Mouse (Mus musculus): Measurements from ENCODE around the gene F8a.
A peak's percentile ranks its signal among the peaks of the same experiment; 100 is the strongest.
"Not testable (repeated sequence)": the region's sequence is repeated elsewhere in the genome, so short reads cannot be mapped to it uniquely, and the experiment has no call there.

F8a gene

GRCm38 (mm10) chrX:73227914-73228605, at the start of gene F8a:
Gene F8a, plus strand, starts transcription at chrX:73228291.
- TF ChIP-seq GATA4 (IDR thresholded peaks at IDR 0.05; ENCODE audit: insufficient replicate concordance, low read length), result peak; percentile 8; the same call in 1 of the 2 replicates

GRCm38 (mm10) chrX:73191934-73192333, 36.2 kb upstream of the F8a start, which contains the start of gene Xlr3b:
Gene Xlr3b, plus strand, starts transcription at chrX:73192207.
- not testable (repeated sequence) for TF ChIP-seq GATA4 (IDR thresholded peaks at IDR 0.05; ENCODE audit: insufficient replicate concordance, low read length)

GRCm38 (mm10) chrX:73213819-73214564, 14.1 kb upstream of the F8a start, which contains the start of gene Xlr4b:
Gene Xlr4b, plus strand, starts transcription at chrX:73214333.
- TF ChIP-seq GATA4 (IDR thresholded peaks at IDR 0.05; ENCODE audit: insufficient replicate concordance, low read length), result not testable (repeated sequence)

GRCm38 (mm10) chrX:73225365-73225764, 2.7 kb upstream of the F8a start:
- no peak for TF ChIP-seq GATA4 (IDR thresholded peaks at IDR 0.05; ENCODE audit: insufficient replicate concordance, low read length)

- no peak for TF ChIP-seq GATA4 (IDR thresholded peaks at IDR 0.05; ENCODE audit: insufficient replicate concordance, low read length)
Measured at GRCm38 (mm10) chrX:73228606-73229214, 619 bp downstream of the F8a start.

- no peak for TF ChIP-seq GATA4 (IDR thresholded peaks at IDR 0.05; ENCODE audit: insufficient replicate concordance, low read length)
Measured at GRCm38 (mm10) chrX:73229288-73229687, 1.2 kb downstream of the F8a start.

GRCm38 (mm10) chrX:73242821-73243325, 14.8 kb downstream of the F8a start, which contains the start of gene Xlr4c:
Gene Xlr4c, minus strand, starts transcription at chrX:73243130.
- TF ChIP-seq GATA4 (IDR thresholded peaks at IDR 0.05; ENCODE audit: insufficient replicate concordance, low read length), result not testable (repeated sequence)

GRCm38 (mm10) chrX:73265270-73265669, 37.2 kb downstream of the F8a start, which contains the start of gene Xlr3c:
Gene Xlr3c, minus strand, starts transcription at chrX:73265390.
- TF ChIP-seq GATA4 (IDR thresholded peaks at IDR 0.05; ENCODE audit: insufficient replicate concordance, low read length), result not testable (repeated sequence)

Data from liver, adult (tissue).